Mouse (Mus musculus): ENCODE results near the gene Dmbx1. TPM values are rescaled to one million over a fixed set of nuclear protein-coding genes. Genes with fewer than 3 reads are reported as not detected.

Dmbx1 gene
- total and polyA plus RNA-seq, 3 experiments = 0.19 to 2.3 TPM; not detected in 1

DNA sequence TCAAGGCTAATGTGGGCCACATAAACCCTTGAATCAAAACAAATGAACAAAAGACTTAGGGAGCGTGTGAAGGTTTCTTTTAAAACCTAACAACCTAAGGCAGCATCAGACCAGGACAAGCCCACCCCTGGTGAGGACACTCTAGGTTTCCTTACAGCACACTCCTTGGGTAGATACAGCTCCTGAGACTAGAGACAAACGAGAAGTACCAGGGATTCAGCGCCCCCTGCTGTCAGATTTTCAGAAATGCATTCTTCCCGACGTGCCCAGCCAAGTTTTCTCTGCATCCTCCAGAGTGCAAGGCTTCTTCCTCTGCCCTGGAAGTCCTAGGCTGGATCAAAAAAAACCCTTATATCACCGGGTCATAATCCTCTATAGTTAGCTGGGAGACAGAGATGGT lies 13.0 kb upstream of the Dmbx1 start (continued):
- no peak; the same call in 1 of the 2 replicates for TF ChIP-seq ZNF384 (IDR thresholded peaks at IDR 0.05; ENCODE audit: low read depth, low read length)

- Histone ChIP-seq H3K27me3 (ENCODE audit: control insufficient read depth in 1 of 2, insufficient read depth in 2 of 2, low read length in 2 of 2) (peaks cover 0 to 1% of the 10 kb centered on the region in 2 experiments; a peak in 1 of 4 replicates), H3K9me3 (replicated peaks; ENCODE audit: insufficient read depth, low read length) (no peaks in the 10 kb centered on the region), H3K4me1 (ENCODE audit: control insufficient read depth in 1 of 2, insufficient read depth in 2 of 2, low read length in 2 of 2) (no peaks in the 10 kb centered on the region), H3K9ac (ENCODE audit: control insufficient read depth, low read depth, low read length, poor library complexity, severe bottlenecking) (no peak overlapping the region), H3K4me3 (ENCODE audit: control insufficient read depth in 1 of 2, insufficient read depth in 1 of 2, low read depth in 2 of 2, low read length in 2 of 2) (no peak overlapping the region), H3K36me3 (ENCODE audit: control insufficient read depth in 1 of 2, insufficient read depth in 2 of 2, low read length in 2 of 2) (no peaks in the 10 kb centered on the region), H3K79me2 (ENCODE audit: control insufficient read depth, insufficient read depth, low read length, poor library complexity) (no peaks in the 10 kb centered on the region), H3K27ac (ENCODE audit: control insufficient read depth, low read depth, low read length) (no peak overlapping the region)
- no peak for TF ChIP-seq KAT2A (conservative IDR thresholded peaks at IDR 0.05; ENCODE audit: low read depth, low read length)
- TF ChIP-seq NRF1 (IDR thresholded peaks at IDR 0.05; ENCODE audit: insufficient read depth, low read depth, low read length, poor library complexity, severe bottlenecking) = no peak
- TF ChIP-seq EP300 (IDR thresholded peaks at IDR 0.05; ENCODE audit: low read depth in 1 of 2, low read length in 2 of 2) = no peak
- no peak for TF ChIP-seq ZMIZ1 (IDR thresholded peaks at IDR 0.05; ENCODE audit: low read depth, low read length)
- TF ChIP-seq ETS1 (IDR thresholded peaks at IDR 0.05; ENCODE audit: low read depth, low read length) = no peak
- TF ChIP-seq CHD2 (IDR thresholded peaks at IDR 0.05; ENCODE audit: low read length) = no peak
- TF ChIP-seq SIN3A (IDR thresholded peaks at IDR 0.05; ENCODE audit: low read length) = no peak
- no peak for TF ChIP-seq POLR2A (IDR thresholded peaks at IDR 0.05; ENCODE audit: control insufficient read depth in 1 of 2, insufficient read depth in 1 of 2, low read depth in 1 of 2, low read length in 2 of 2, poor library complexity in 1 of 2)
- TF ChIP-seq TBP (IDR thresholded peaks at IDR 0.05; ENCODE audit: low read depth, low read length) = no peak
- no peak for TF ChIP-seq UBTF (IDR thresholded peaks at IDR 0.05; ENCODE audit: borderline replicate concordance, insufficient read depth, low read depth, low read length)
- TF ChIP-seq HCFC1 (IDR thresholded peaks at IDR 0.05; ENCODE audit: low read depth, low read length) = no peak
- TF ChIP-seq E2F4 (IDR thresholded peaks at IDR 0.05; ENCODE audit: borderline replicate concordance, low read depth, low read length) = no peak
- no peak for TF ChIP-seq MXI1 (IDR thresholded peaks at IDR 0.05; ENCODE audit: low read depth, low read length)
- DNase-seq (ENCODE audit: low read depth, low spot score) = no peak
Observed at GRCm38 (mm10) chr4:115943669-115944314, 4.1 kb upstream of the Dmbx1 start.

- Histone ChIP-seq H3K9me3 (replicated peaks; ENCODE audit: insufficient read depth, low read length) (no peaks in the 10 kb centered on the region), H3K27me3 (ENCODE audit: control insufficient read depth in 1 of 2, insufficient read depth in 2 of 2, low read length in 2 of 2) (peaks cover 0 to 1% of the 10 kb centered on the region in 2 experiments; a peak in 1 of 4 replicates), H3K36me3 (ENCODE audit: control insufficient read depth in 1 of 2, insufficient read depth in 2 of 2, low read length in 2 of 2) (no peaks in the 10 kb centered on the region), H3K9ac (ENCODE audit: control insufficient read depth, low read depth, low read length, poor library complexity, severe bottlenecking) (no peak overlapping the region), H3K4me3 (ENCODE audit: control insufficient read depth in 1 of 2, insufficient read depth in 1 of 2, low read depth in 2 of 2, low read length in 2 of 2) (no peak overlapping the region), H3K79me2 (ENCODE audit: control insufficient read depth, insufficient read depth, low read length, poor library complexity) (no peaks in the 10 kb centered on the region), H3K27ac (ENCODE audit: control insufficient read depth, low read depth, low read length) (no peak overlapping the region), H3K4me1 (ENCODE audit: control insufficient read depth in 1 of 2, insufficient read depth in 2 of 2, low read length in 2 of 2) (no peaks in the 10 kb centered on the region)
- no peak for DNase-seq (ENCODE audit: low read depth, low spot score)
- TF ChIP-seq TAL1 (IDR thresholded peaks at IDR 0.05; ENCODE audit: low read length) (no peak), GABPA (IDR thresholded peaks at IDR 0.05; ENCODE audit: low read depth, low read length) (no peak), JUND (IDR thresholded peaks at IDR 0.05; ENCODE audit: low read depth, low read length) (no peak), NELFE (IDR thresholded peaks at IDR 0.05; ENCODE audit: low read depth, low read length) (no peak), RCOR1 (IDR thresholded peaks at IDR 0.05; ENCODE audit: low read depth, low read length) (no peak), ZC3H11A (IDR thresholded peaks at IDR 0.05; ENCODE audit: low read depth, low read length) (no peak), RAD21 (IDR thresholded peaks at IDR 0.05; ENCODE audit: low read depth, low read length) (no peak), ETS1 (IDR thresholded peaks at IDR 0.05; ENCODE audit: low read depth, low read length) (no peak), CHD1 (IDR thresholded peaks at IDR 0.05; ENCODE audit: low read depth, low read length) (no peak), UBTF (IDR thresholded peaks at IDR 0.05; ENCODE audit: borderline replicate concordance, insufficient read depth, low read depth, low read length) (no peak), CHD2 (IDR thresholded peaks at IDR 0.05; ENCODE audit: low read length) (no peak), MAZ (IDR thresholded peaks at IDR 0.05; ENCODE audit: low read depth, low read length) (no peak)
Observed at GRCm38 (mm10) chr4:115941242-115941820, 1.6 kb upstream of the Dmbx1 start.
